Mouse (Mus musculus): Measurements from ENCODE around the gene Prss29.
A peak's percentile ranks its signal among the peaks of the same experiment; 100 is the strongest.

The Prss29 gene

GRCm38 (mm10) chr17:25361291-25361690 lies 42.8 kb downstream of the Prss29 start:
- peak; percentile 52 to 57 for DNase-seq

DNA sequence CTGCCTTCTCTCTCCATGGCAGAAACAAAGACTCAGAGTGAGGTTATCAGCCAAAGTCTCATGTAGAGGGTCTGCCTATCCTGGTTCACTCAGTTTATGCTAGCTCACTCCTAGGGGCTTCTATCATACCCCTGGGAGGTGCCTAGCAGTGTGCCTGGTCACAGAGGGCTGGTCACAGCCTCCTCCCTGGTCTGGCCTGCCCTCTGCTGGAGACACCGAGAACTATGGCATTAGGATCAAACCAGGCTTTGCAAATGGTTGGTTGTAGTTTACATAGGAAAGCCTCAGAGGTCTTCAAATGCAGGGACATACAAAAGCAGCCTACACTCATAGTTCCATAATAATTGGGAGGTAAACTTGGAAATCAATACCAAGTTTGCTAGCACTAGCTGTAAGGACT lies 45.3 kb downstream of the Prss29 start:
- peak; percentile 71 to 74 for DNase-seq

DNA sequence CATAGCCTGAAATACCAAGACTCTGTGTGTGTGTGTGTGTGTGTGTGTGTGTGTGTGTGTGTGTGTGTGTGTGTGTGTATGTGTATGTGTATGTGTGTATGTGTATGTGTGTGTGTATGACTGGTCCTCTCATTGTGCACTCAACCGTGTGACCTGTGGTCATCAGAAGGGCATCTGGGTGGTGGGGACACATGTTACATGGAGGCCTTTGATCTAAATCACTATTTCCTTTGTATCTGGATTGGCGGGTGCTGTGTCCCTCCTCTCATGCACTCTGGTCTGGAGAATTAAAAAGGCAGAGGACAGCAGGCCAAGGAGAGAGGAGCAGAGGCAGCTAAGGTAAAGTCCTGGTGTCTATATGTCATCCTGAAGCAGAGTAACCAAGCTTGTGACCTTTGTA lies 47.6 kb downstream of the Prss29 start, which contains the start of gene Tpsb2:
Gene Tpsb2 (plus strand): TSS at position 301 of the 400 bp plus-strand sequence.
- no peak for DNase-seq

- DNase-seq, result no peak
Observed at GRCm38 (mm10) chr17:25368973-25369372, 50.5 kb downstream of the Prss29 start, which contains the start of gene Tpsg1. TSS of gene Tpsg1 (plus strand) at chr17:25369273.
